7 mouse cellular contexts compared by ENCODE assay signal in genomic region chr11:3293361-3293760, GRCm38 (mm10). TPM values are rescaled to one million over a fixed set of nuclear protein-coding genes. Genes with fewer than 3 reads are reported as not detected.
DNase-seq lines count a peak whose midpoint lies in the region; ATAC-seq lines count a peak whose summit lies in the region.

No protein-coding gene starts in this region.

- H3K4me3 ChIP-seq in megakaryocyte, embryonic 14.5 days (replicated peaks) = peak overlapping the region; percentile 99
- H3K4me3 ChIP-seq in forebrain, embryonic 12.5 days (replicated peaks) = peak overlapping the region; percentile 91
- peak overlapping the region; percentile 83 for H3K4me3 ChIP-seq in limb, embryonic 13.5 days
- peak overlapping the region; percentile 85 for H3K4me3 ChIP-seq in stomach, embryonic 16.5 days (replicated peaks; ENCODE audit: low read length)

- H3K27ac ChIP-seq in forebrain, embryonic 12.5 days = peak overlapping the region; percentile 100
- H3K27ac ChIP-seq in limb, embryonic 13.5 days = peak overlapping the region; percentile 100; the same call in 1 of the 2 replicates
- peak overlapping the region; percentile 100 for H3K27ac ChIP-seq in stomach, embryonic 16.5 days (ENCODE audit: low read length)

- 11% methylated on average over 4 of the region's 4 CpGs for WGBS in forebrain, embryonic 12.5 days
- WGBS in limb, embryonic 13.5 days = 58% methylated on average over 4 of the region's 4 CpGs
- WGBS in stomach, embryonic 16.5 days = 35% methylated on average over 4 of the region's 4 CpGs

- ATAC-seq in megakaryocyte, adult 5-6 weeks (ENCODE audit: poor library complexity, severe bottlenecking) = no peak
- no peak for ATAC-seq in forebrain, embryonic 12.5 days (ENCODE audit: low FRiP score)
- ATAC-seq in limb, embryonic 13.5 days (ENCODE audit: low FRiP score, low read depth) = no peak
- no peak for ATAC-seq in stomach, embryonic 16.5 days (ENCODE audit: insufficient read depth, low FRiP score)

- no peak for DNase-seq in urinary bladder, adult 2 months (ENCODE audit: low spot score)
- DNase-seq in gastrocnemius, postnatal 36 days = no peak

- no peaks in the 10 kb centered on the region for H3K27me3 ChIP-seq in megakaryocyte, embryonic 14.5 days (replicated peaks)
- H3K27me3 ChIP-seq in forebrain, embryonic 12.5 days = no peaks in the 10 kb centered on the region
- no peaks in the 10 kb centered on the region for H3K27me3 ChIP-seq in limb, embryonic 13.5 days
- no peaks in the 10 kb centered on the region for H3K27me3 ChIP-seq in stomach, embryonic 16.5 days (ENCODE audit: control insufficient read depth, insufficient read depth, low read length)

- H3K36me3 ChIP-seq in megakaryocyte, embryonic 14.5 days (replicated peaks; ENCODE audit: low read length) = peaks cover 63% of the 10 kb centered on the region
- peaks cover 50% of the 10 kb centered on the region for H3K36me3 ChIP-seq in forebrain, embryonic 12.5 days (replicated peaks)
- peaks cover 55% of the 10 kb centered on the region for H3K36me3 ChIP-seq in limb, embryonic 13.5 days
- H3K36me3 ChIP-seq in stomach, embryonic 16.5 days (ENCODE audit: control insufficient read depth, insufficient read depth, low read length) = peaks cover 7% of the 10 kb centered on the region; the same call in 1 of the 2 replicates

- intact Hi-C loops in gastrocnemius, postnatal 36 days (cut with DNase I) = no loop called here

- H3K4me1 ChIP-seq in megakaryocyte, embryonic 14.5 days = peaks cover 78% of the 10 kb centered on the region
- peaks cover 46% of the 10 kb centered on the region for H3K4me1 ChIP-seq in forebrain, embryonic 12.5 days
- peaks cover 41% of the 10 kb centered on the region for H3K4me1 ChIP-seq in limb, embryonic 13.5 days
- H3K4me1 ChIP-seq in stomach, embryonic 16.5 days (ENCODE audit: control insufficient read depth, insufficient read depth, low read length) = peaks cover 39% of the 10 kb centered on the region

- H3K4me2 ChIP-seq in forebrain, embryonic 12.5 days = peak overlapping the region; percentile 89
- H3K4me2 ChIP-seq in limb, embryonic 13.5 days (replicated peaks) = peak overlapping the region; percentile 100
- peak overlapping the region; percentile 97 for H3K4me2 ChIP-seq in stomach, embryonic 16.5 days (ENCODE audit: low read depth, low read length)

- H3K9ac ChIP-seq in forebrain, embryonic 12.5 days = peak overlapping the region; percentile 97
- H3K9ac ChIP-seq in limb, embryonic 13.5 days = peak overlapping the region; percentile 95
- H3K9ac ChIP-seq in stomach, embryonic 16.5 days (ENCODE audit: low read length) = peak overlapping the region; percentile 99

- H3K9me3 ChIP-seq in megakaryocyte, embryonic 14.5 days = no peaks in the 10 kb centered on the region
- no peaks in the 10 kb centered on the region for H3K9me3 ChIP-seq in forebrain, embryonic 12.5 days
- H3K9me3 ChIP-seq in limb, embryonic 13.5 days = no peaks in the 10 kb centered on the region
- no peaks in the 10 kb centered on the region for H3K9me3 ChIP-seq in stomach, embryonic 16.5 days (replicated peaks; ENCODE audit: control insufficient read depth, low read length)

RNA-seq across cellular contexts. Expression of gene Patz1, which starts 4.7 kb away (rescaled TPM):
- 79.0 and 88.1 TPM in 2 replicates for polyA plus RNA-seq in megakaryocyte, embryonic 14.5 days (2012; ENCODE audit: insufficient read depth, low replicate concordance)
- total RNA-seq in megakaryocyte, adult 5-6 weeks (2015) = 25.6 and 27.7 TPM in 2 replicates
- 27.2 and 33.2 TPM in 2 replicates for total RNA-seq in megakaryocyte, adult 5-6 weeks (2017)
- polyA plus RNA-seq in forebrain, embryonic 12.5 days (2016; fragmentation: Nextera tagmentation; extraction: Ambion mirVana) = 126 and 128 TPM in 2 replicates
- 45.5 and 48.7 TPM in 2 replicates for polyA plus RNA-seq in limb, embryonic 13.5 days (2015; fragmentation: Nextera tagmentation; extraction: Ambion mirVana)
- 26.1 and 26.5 TPM in 2 replicates for polyA plus RNA-seq in stomach, embryonic 16.5 days (2015; fragmentation: Nextera tagmentation; extraction: Ambion mirVana)
- 26.9 and 29.4 TPM in 2 replicates for polyA plus RNA-seq in urinary bladder, adult 2 months (2012; rRNA removed)
- 10 to 100 TPM in 1 of 2 experiments, 1 to 10 TPM in 1; 8.3 to 19.4 TPM for total RNA-seq in gastrocnemius, postnatal 36 days (2021)

RNA-seq across cellular contexts. Expression of gene Drg1, which starts 27.1 kb away (rescaled TPM):
- polyA plus RNA-seq in megakaryocyte, embryonic 14.5 days (2012; ENCODE audit: insufficient read depth, low replicate concordance) = 55.7 TPM in 1 of 2 replicates, not detected in the other
- total RNA-seq in megakaryocyte, adult 5-6 weeks (2015) = 127 and 137 TPM in 2 replicates
- total RNA-seq in megakaryocyte, adult 5-6 weeks (2017) = 119 and 124 TPM in 2 replicates
- 268 and 271 TPM in 2 replicates for polyA plus RNA-seq in forebrain, embryonic 12.5 days (2016; fragmentation: Nextera tagmentation; extraction: Ambion mirVana)
- 226 and 231 TPM in 2 replicates for polyA plus RNA-seq in limb, embryonic 13.5 days (2015; fragmentation: Nextera tagmentation; extraction: Ambion mirVana)
- polyA plus RNA-seq in stomach, embryonic 16.5 days (2015; fragmentation: Nextera tagmentation; extraction: Ambion mirVana) = 193 and 213 TPM in 2 replicates
- polyA plus RNA-seq in urinary bladder, adult 2 months (2012; rRNA removed) = 61.2 and 63.8 TPM in 2 replicates
- total RNA-seq in gastrocnemius, postnatal 36 days (2021) = 10 to 100 TPM; 36.4 to 45.4 TPM

RNA-seq across cellular contexts. Expression of gene Pik3ip1, which starts 36.8 kb away (rescaled TPM):
- 17.8 and 33.7 TPM in 2 replicates for polyA plus RNA-seq in megakaryocyte, embryonic 14.5 days (2012; ENCODE audit: insufficient read depth, low replicate concordance)
- total RNA-seq in megakaryocyte, adult 5-6 weeks (2015) = 1.0 and 3.3 TPM in 2 replicates
- total RNA-seq in megakaryocyte, adult 5-6 weeks (2017) = 2.6 and 3.8 TPM in 2 replicates
- polyA plus RNA-seq in forebrain, embryonic 12.5 days (2016; fragmentation: Nextera tagmentation; extraction: Ambion mirVana) = 12.8 and 13.3 TPM in 2 replicates
- polyA plus RNA-seq in limb, embryonic 13.5 days (2015; fragmentation: Nextera tagmentation; extraction: Ambion mirVana) = 15.7 and 17.2 TPM in 2 replicates
- polyA plus RNA-seq in stomach, embryonic 16.5 days (2015; fragmentation: Nextera tagmentation; extraction: Ambion mirVana) = 9.4 and 11.8 TPM in 2 replicates
- polyA plus RNA-seq in urinary bladder, adult 2 months (2012; rRNA removed) = 37.8 and 51.7 TPM in 2 replicates
- total RNA-seq in gastrocnemius, postnatal 36 days (2021) = 10 to 100 TPM; 21.2 to 25.0 TPM
